Mouse (Mus musculus) spleen, postnatal 4 days (tissue): ENCODE measurements at regions not wholly inside any gene's neighbourhood (a gene's known extent, or its start where the extent isn't known, plus 50 kb on each side); places are given as distances from the start of the nearest gene placed in this dataset.
A peak's percentile ranks its signal among the peaks of the same experiment; 100 is the strongest.

Experiments
- DNase-seq, 2 experiments: peaks; one replicate each; pipeline ENCODE4 v3.0.0; 2022; ENCODE audit warnings: low spot score in 2 of 2

- no peak for DNase-seq
These were observed 231.4 kb upstream of the Frg1 start for GRCm38 (mm10) chr8:41648276-41648675.

GRCm38 (mm10) chr8:41644626-41645025, 227.8 kb upstream of the Frg1 start:
- no peak for DNase-seq

DNA sequence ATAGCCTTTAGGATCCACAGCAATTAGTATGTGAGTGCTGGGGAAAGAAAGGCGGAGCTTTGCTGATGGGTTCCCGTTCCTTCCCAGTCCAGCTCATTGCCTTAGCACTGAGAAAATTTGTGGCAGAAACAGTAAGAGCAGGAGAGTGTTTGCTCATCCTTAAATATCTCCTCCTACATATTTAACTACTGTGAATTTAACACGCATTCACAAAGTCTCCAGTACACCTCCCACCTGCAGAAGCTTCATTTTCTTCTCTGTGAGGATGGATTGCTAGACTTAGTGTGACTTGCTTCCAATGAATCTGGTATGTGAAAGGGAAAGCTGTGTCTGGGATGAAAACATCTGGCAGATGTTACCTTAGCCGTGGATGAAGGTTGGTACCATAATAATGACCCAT, 207.0 kb upstream of the Frg1 start:
- DNase-seq, result no peak

- no peak for DNase-seq
These were observed 183.4 kb upstream of the Frg1 start for GRCm38 (mm10) chr8:41600255-41600654.

DNA sequence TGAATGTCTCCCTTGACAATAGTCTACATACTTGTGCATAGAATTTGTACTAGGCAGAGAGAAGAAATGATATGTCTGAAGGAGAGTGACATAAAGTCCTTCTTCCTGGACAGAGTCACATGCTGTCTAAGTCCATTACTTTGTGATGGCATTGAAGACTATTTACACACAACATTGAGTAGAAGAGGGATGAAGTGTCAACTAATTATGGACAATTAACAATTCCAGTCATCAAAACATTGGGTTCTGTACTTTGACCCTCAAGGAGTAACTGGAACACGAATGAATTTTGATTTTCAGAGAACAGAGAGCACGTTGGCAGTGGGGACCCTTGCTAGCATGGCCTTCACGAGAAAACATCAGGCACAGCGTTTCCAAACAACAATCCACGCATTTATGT, 177.6 kb upstream of the Frg1 start:
- DNase-seq, result no peak

DNA sequence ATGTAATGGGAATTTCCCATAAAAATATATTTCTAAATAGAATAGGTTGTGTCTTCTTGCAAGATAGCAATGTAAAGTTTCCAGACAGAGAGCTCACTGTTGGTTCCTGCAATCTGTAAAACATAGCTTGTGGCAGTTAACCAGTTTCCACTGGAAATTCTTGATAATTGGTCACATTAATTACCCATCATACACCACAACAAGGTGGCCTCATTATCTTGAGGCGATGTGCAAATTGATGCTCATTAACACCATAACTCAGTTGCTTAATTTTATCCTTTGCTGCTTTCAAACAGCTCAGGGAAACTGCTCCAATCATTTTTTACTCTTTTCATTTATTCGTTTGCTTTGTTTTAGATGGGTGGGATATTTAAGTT, 176.8 kb upstream of the Frg1 start:
- no peak for DNase-seq

GRCm38 (mm10) chr8:41592741-41593665, 176.1 kb upstream of the Frg1 start:
- no peak for DNase-seq

DNA sequence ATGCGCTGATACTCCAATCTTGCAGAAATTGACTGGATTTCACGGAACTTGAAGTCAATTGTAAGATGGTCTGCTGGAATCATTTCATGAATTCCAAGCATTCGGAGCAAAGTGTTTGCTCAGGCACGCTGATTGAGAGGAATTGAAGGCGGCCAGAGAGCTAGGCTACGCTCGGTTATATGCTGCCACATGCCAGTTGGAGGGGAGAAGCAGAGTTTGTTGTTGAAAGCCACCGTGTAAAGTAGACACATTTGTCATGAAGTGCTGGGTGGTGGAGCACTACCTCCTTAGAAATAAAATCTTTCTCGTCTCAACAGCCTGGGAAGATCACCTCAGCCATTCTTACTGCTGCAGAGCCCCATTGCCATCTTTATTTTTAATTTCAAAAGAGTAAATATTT, 175.3 kb upstream of the Frg1 start:
- no peak for DNase-seq

GRCm38 (mm10) chr8:41588157-41588556, 171.3 kb upstream of the Frg1 start:
- DNase-seq, result no peak

DNA sequence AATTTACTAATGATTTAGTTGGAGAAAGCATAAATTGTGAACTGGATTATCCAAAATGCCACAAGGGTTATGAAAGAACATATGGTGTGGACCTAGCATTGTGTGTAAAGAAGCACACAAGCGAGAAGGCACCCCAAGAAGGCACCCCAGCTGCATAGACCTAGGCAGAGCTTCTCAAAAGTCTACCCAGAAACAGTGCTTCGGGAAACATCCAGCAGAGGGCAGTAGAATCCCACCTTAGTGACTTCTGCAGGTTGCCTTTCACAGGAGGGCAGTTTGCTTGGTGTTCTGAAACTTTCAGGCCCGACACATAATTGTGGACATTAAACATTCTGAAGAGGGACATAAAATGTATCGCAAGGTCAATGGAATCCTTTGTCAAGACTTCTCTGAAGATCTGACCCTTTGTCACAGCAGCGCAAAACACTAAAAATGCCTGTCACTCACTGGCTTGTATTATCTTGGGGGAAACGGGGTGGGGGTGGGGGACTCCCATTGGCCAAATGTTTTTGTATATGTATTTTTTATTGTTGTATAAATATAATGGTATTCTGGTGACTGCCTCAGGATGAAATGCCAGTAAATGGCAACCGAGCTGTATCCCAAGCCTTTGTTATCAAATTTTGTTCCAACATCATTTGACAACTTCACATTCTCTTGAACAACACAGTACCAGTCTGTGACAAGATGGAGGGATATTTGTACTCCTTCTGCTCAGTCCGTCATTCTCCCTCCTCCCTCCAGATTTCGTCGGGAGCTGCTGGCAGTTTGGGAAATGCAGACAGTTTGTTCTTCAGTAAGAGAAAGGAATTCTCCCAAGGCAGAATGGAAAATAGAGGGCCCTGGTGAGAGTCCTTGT, 156.4 kb upstream of the Frg1 start:
- DNase-seq, result peak in 1 of 2 experiments; percentile 62

- no peak for DNase-seq
These were observed 153.7 kb upstream of the Frg1 start for GRCm38 (mm10) chr8:41570566-41570965.

GRCm38 (mm10) chr8:41561995-41562394, 145.1 kb upstream of the Frg1 start:
- DNase-seq, result no peak

GRCm38 (mm10) chr8:41556819-41557218, 139.9 kb upstream of the Frg1 start:
- DNase-seq, result no peak

GRCm38 (mm10) chr8:41552747-41553534, 136.1 kb upstream of the Frg1 start:
- no peak for DNase-seq

DNA sequence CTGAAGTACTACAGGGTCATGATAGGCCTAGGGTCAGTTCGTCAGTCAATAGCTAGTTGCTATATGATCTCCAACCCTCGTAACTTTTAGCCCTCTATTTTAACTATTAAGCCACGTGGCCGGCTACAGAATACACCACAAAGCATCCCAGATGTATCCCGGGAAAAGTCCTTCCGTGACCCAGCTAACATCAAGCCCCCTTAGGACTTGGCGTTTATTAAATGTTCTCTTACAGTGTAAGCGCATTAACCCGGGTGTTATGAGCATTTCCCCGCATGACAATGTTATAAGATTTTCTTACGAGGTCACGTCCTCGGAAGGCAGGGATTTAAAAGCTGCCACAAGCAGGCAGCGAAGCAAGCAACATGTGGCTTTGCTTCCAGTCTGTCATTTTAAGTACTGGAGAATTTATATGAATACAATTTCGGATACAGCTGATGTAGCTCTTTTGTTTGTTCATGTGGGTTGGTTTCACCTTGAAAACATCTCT, 135.1 kb upstream of the Frg1 start:
- no peak for DNase-seq

- DNase-seq, result peak in 1 of 2 experiments; percentile 39
These were observed 133.2 kb upstream of the Frg1 start for GRCm38 (mm10) chr8:41550095-41550420.

- no peak for DNase-seq
These were observed 132.6 kb upstream of the Frg1 start for GRCm38 (mm10) chr8:41549220-41550094.

DNA sequence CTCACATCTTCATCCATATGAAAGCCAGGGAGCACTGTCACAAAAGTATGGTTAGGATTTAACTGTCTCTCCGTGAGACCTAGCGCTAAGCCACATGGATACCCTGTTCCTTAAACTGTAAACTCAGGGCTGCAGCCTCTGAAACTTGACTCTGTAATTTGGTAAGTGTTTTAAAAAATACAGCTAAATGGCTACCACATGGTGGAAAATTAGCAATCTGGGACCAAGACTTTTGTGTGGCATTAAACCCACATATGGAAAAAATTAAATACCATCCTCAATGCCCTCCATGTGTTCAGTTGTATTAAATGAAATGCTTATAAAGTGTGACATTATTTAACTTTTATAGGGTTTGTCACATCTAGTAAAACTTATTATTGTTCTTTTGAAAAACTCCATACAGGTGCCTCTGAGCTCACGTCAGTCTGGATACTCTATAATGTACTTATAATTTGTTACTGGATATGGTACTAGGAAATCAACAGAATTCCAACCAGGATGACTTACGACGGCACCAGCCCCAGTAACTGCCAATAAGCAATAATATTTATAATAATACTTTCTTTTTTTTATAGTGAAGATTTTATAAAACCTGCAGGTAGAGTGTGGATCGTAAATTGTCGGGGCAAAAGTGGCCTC, 131.0 kb upstream of the Frg1 start:
- no peak for DNase-seq

DNA sequence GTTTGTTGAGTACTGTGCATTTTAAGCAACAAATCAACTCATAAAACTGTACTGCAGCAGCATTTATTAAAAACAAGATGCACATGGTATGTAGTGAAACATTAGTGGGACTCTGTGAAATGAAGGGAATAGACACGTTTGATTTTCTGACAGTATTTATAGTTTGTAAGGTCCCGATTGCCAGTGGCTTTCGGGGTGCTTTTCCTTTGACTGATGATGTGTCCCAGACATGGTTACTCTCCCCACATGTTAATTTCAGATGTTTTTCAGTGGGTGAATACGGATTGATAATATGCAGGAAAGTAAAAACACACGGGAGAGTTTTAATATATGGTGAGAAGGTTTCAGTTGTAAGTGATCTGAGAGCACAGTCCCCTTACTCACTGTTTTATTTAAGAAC, 115.3 kb upstream of the Frg1 start:
- DNase-seq, result no peak

- DNase-seq, result no peak
These were observed 112.7 kb upstream of the Frg1 start for GRCm38 (mm10) chr8:41529581-41529980.
